Mouse (Mus musculus) CH12.LX (cell line): ENCODE measurements at regions not wholly inside any gene's neighbourhood (a gene's known extent, or its start where the extent isn't known, plus 50 kb on each side); places are given as distances from the start of the nearest gene placed in this dataset.
"Not testable (repeated sequence)": the region's sequence is repeated elsewhere in the genome, so short reads cannot be mapped to it uniquely, and the experiment has no call there.

Experiments used
- CHD2 ChIP-seq: IDR thresholded peaks from 2 replicates; pipeline ENCODE4 v1.6.1; 2011; ENCODE audit warnings: low read length, improper control_type of control experiment
- CTCF ChIP-seq, 2 experiments: IDR thresholded peaks in 1 of 2; conservative IDR thresholded peaks in 1 of 2; 2 replicates each; pipeline ENCODE4 v1.5.1; 2011 to 2012; ENCODE audit warnings: low read depth in 2 of 2, low read length in 2 of 2, improper control_type of control experiment in 1 of 2, inconsistent platforms in 1 of 2, mild to moderate bottlenecking in 1 of 2, moderate library complexity in 1 of 2
- ETS1 ChIP-seq: conservative IDR thresholded peaks from 2 replicates; pipeline ENCODE4 v1.6.1; 2012; ENCODE audit warnings: low read depth, mild to moderate bottlenecking, inconsistent platforms, low read length, improper control_type of control experiment, moderate library complexity
- HCFC1 ChIP-seq: IDR thresholded peaks from 2 replicates; pipeline ENCODE4 v1.6.1; 2012; ENCODE audit warnings: low read depth, mild to moderate bottlenecking, inconsistent platforms, low read length, improper control_type of control experiment
- JUND ChIP-seq: conservative IDR thresholded peaks from 2 replicates; pipeline ENCODE4 v1.6.1; 2011; ENCODE audit warnings: low read depth, low read length, improper control_type of control experiment
- MAZ ChIP-seq: IDR thresholded peaks from 2 replicates; pipeline ENCODE4 v1.6.1; 2012; ENCODE audit warnings: low read depth, mild to moderate bottlenecking, inconsistent platforms, low read length, improper control_type of control experiment, moderate library complexity
- MEF2A ChIP-seq: IDR thresholded peaks from 2 replicates; pipeline ENCODE4 v1.6.1; 2014; ENCODE audit warnings: low read depth, mild to moderate bottlenecking, inconsistent platforms, low read length, improper control_type of control experiment, borderline replicate concordance
- MYC ChIP-seq: IDR thresholded peaks from 2 replicates; pipeline ENCODE4 v1.6.1; 2011; ENCODE audit warnings: low read depth, mild to moderate bottlenecking, improper control_type of control experiment, low read length
- POLR2A ChIP-seq: IDR thresholded peaks from 2 replicates; pipeline ENCODE4 v1.6.1; 2011; ENCODE audit warnings: low read depth, mild to moderate bottlenecking, improper control_type of control experiment, low read length
- USF2 ChIP-seq: conservative IDR thresholded peaks from 2 replicates; pipeline ENCODE4 v1.6.1; 2011; ENCODE audit warnings: low read depth, low read length, improper control_type of control experiment

DNA sequence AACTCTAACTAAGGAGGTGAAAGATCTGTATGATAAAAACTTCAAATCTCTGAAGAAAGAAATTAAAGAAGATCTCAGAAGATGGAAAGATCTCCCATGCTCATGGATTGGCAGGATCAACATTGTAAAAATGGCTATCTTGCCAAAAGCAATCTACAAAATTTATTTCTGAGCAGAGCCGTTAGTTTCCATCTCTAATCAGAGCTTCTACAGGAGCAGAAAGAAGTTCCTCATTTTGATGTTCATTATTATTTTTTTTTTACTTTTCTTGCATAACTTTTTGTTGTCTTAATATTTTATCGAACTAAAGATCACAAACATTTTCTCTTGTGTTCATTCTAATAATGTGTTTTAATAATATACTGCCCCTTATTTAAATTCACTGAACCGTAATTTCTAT lies 1825.6 kb upstream of the Nudt12 start:
- TF ChIP-seq USF2; MYC; CTCF (conservative IDR thresholded peaks at IDR 0.05 in 1 of 2, IDR thresholded peaks at IDR 0.05 in 1 of 2; ENCODE audit: low read depth in 2 of 2, low read length in 2 of 2); POLR2A; MAZ; ETS1; JUND; HCFC1; MEF2A; CHD2: not testable (repeated sequence)
